Mouse (Mus musculus) forebrain, embryonic 14.5 days (tissue): ENCODE results near the gene Slc25a23. TPM values are rescaled to one million over a fixed set of nuclear protein-coding genes. Genes with fewer than 3 reads are reported as not detected.

Experiments used
- ATAC-seq: fragments of 200-750 bp; cut with Nextera tagmentation; 2 replicates; pipeline ENCODE4 v1.8.0; 2017; ENCODE audit warnings: mild to moderate bottlenecking, moderate library complexity
- DNase-seq: peaks from one replicate; pipeline ENCODE4 v3.0.0-alpha.2; 2015; ENCODE audit warnings: low spot score
- H3K27ac ChIP-seq: fragments of 300-500 bp; sonication (generic); 2 replicates; pipeline ENCODE4 v1.5.1; 2014; ENCODE audit warnings: low read depth, mild to moderate bottlenecking, control low read depth, low read length, moderate library complexity
- H3K27me3 ChIP-seq: fragments of 300-500 bp; sonication (generic); replicated peaks from 2 replicates; pipeline ENCODE4 v1.6.1; 2014; ENCODE audit warnings: low read length, control low read depth, mixed read lengths; ENCODE audit not compliant: control insufficient read depth, insufficient read depth
- H3K36me3 ChIP-seq: fragments of 300-500 bp; sonication (generic); 2 replicates; pipeline ENCODE4 v1.6.1; 2014; ENCODE audit warnings: low read length, control low read depth; ENCODE audit not compliant: control insufficient read depth, insufficient read depth
- H3K4me1 ChIP-seq: fragments of 300-500 bp; sonication (generic); 2 replicates; pipeline ENCODE4 v1.6.1; 2014; ENCODE audit warnings: antibody characterized with exemption, low read length, control low read depth; ENCODE audit not compliant: control insufficient read depth, insufficient read depth
- H3K4me2 ChIP-seq: fragments of 300-500 bp; sonication (generic); 2 replicates; pipeline ENCODE4 v1.6.1; 2014; ENCODE audit warnings: mild to moderate bottlenecking, control low read depth, low read length
- H3K4me3 ChIP-seq: fragments of 300-500 bp; sonication (generic); 2 replicates; pipeline ENCODE4 v1.5.1; 2014; ENCODE audit warnings: low read depth, low read length, control low read depth
- H3K9ac ChIP-seq: fragments of 300-500 bp; sonication (generic); 2 replicates; pipeline ENCODE4 v1.6.1; 2014; ENCODE audit warnings: mild to moderate bottlenecking, low read length, control low read depth, moderate library complexity
- H3K9me3 ChIP-seq: fragments of 300-500 bp; sonication (generic); replicated peaks from 2 replicates; pipeline ENCODE4 v1.6.1; 2016; ENCODE audit warnings: low read length, control low read depth, mixed read lengths; ENCODE audit not compliant: control insufficient read depth
- WGBS: fragments of 180-500 bp; shearing (Covaris S2); extraction: QIAGEN DNeasy Blood & Tissue Kit; methylation state at CpG from one replicate; pipeline ENCODE4 v1.1.7; 2014; 5-methylcytosine and 5-hydroxymethylcytosine counted together
- polyA plus RNA-seq: library from polyadenylated mRNA; unstranded; fragments of >200 nt; fragmentation: Nextera tagmentation; extraction: Ambion mirVana; gene quantifications from 2 replicates; pipeline ENCODE4 v1.2.1, GENCODE M21; 2014

The Slc25a23 gene
- polyA plus RNA-seq, 1 experiment from 2014 or later: 25.7 TPM

DNA sequence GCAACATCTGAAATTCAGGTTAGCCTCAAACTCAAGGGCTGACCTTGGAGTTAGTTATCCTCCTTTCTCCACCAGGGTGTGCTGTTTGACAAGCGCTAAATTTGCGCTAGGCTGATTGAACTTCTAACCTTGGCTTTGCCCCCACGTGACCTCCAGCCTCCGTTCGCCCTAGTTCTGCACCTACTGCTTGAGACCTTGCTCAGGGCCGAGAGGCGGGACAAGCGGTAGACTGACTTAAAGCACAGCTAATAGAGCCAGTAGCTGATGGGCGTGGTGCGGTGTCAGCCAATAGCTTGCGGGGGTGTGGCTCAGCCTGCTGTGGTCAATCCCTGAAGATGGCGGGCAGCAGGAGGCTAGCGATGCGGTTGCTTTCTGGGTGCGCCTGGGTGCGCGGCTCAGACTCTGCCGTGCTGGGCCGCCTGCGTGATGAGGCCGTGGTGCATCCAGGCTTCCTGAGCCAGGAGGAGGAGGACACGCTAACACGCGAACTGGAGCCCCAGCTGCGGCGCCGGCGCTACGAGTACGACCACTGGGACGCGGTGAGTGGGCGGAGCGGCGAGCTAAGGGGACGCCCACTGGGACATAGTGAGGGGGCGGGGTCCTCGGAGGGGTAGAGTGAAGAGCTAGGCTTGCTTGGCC is 62.5 kb downstream of the Slc25a23 start, which contains the start of gene Alkbh7:
Alkbh7 (plus strand) TSS at position 311 of the 639 bp plus-strand sequence.
- peak within 1 kb of the TSS; percentile 73 for H3K9ac ChIP-seq
- WGBS: under 1% methylated on average over 38 of the region's 38 CpGs
- no peaks in the 10 kb centered on the region for H3K9me3 ChIP-seq
- H3K27ac ChIP-seq: peak within 1 kb of the TSS; percentile 48; the same call in 1 of the 2 replicates
- H3K27me3 ChIP-seq: no peaks in the 10 kb centered on the region
- peaks cover 5% of the 10 kb centered on the region for H3K4me1 ChIP-seq
- H3K36me3 ChIP-seq: peaks cover 60% of the 10 kb centered on the region
- peak within 1 kb of the TSS; percentile 66 for H3K4me2 ChIP-seq
- ATAC-seq (peak; percentile 98), DNase-seq (peak; percentile 96)
- H3K4me3 ChIP-seq: peak within 1 kb of the TSS; percentile 72

GRCm38 (mm10) chr17:56996506-56996905 is 63.2 kb downstream of the Slc25a23 start:
- H3K36me3 ChIP-seq: peaks cover 65% of the 10 kb centered on the region
- H3K4me1 ChIP-seq: peaks cover 5% of the 10 kb centered on the region
- no peaks in the 10 kb centered on the region for H3K9me3 ChIP-seq
- no peak for ATAC-seq
- no peak overlapping the region for H3K9ac ChIP-seq
- 84% methylated on average over 2 of the region's 2 CpGs for WGBS
- H3K27me3 ChIP-seq: no peaks in the 10 kb centered on the region
- no peak overlapping the region for H3K27ac ChIP-seq
- DNase-seq: no peak
- H3K4me3 ChIP-seq: peak overlapping the region; percentile 72; the same call in 1 of the 2 replicates
- peak overlapping the region; percentile 66; the same call in 1 of the 2 replicates for H3K4me2 ChIP-seq

- peaks cover 62% of the 10 kb centered on the region for H3K36me3 ChIP-seq
- no peak overlapping the region for H3K9ac ChIP-seq
- no peak for DNase-seq
Observed at GRCm38 (mm10) chr17:56995046-56995445, 64.6 kb downstream of the Slc25a23 start.

More at GRCm38 (mm10) chr17:56995046-56995445, 64.6 kb downstream of the Slc25a23 start:
- Histone ChIP-seq H3K4me1 (peaks cover 13% of the 10 kb centered on the region), H3K27me3 (no peaks in the 10 kb centered on the region), H3K27ac (no peak overlapping the region), H3K9me3 (no peaks in the 10 kb centered on the region), H3K4me3 (no peak overlapping the region), H3K4me2 (no peak overlapping the region)
- no peak for ATAC-seq
- WGBS: 95% methylated on average over 8 of the region's 8 CpGs

Other genes starting within 250 kb of the Slc25a23 start
- 2.2 and 3.2 TPM in 2 replicates for gene Rfx2, start 228.8 kb downstream of the Slc25a23 start, polyA plus RNA-seq
- gene Acsbg2, start 185.4 kb downstream of the Slc25a23 start, polyA plus RNA-seq: not detected in 2 replicates
- 0.08 and 0.19 TPM in 2 replicates for gene 1700061G19Rik, start 184.4 kb downstream of the Slc25a23 start, polyA plus RNA-seq
- gene Mllt1, start 124.4 kb downstream of the Slc25a23 start, polyA plus RNA-seq: 45.6 and 52.3 TPM in 2 replicates
- not detected in 2 replicates for gene Acer1, start 77.7 kb downstream of the Slc25a23 start, polyA plus RNA-seq
- gene Clpp, start 69.6 kb downstream of the Slc25a23 start, polyA plus RNA-seq: 173 and 209 TPM in 2 replicates
- 41.9 and 44.8 TPM in 2 replicates for gene Alkbh7, start 62.5 kb downstream of the Slc25a23 start, polyA plus RNA-seq
- 0.70 TPM in 2 replicates for gene Pspn, start 59.8 kb downstream of the Slc25a23 start, polyA plus RNA-seq
- 70.7 and 78.9 TPM in 2 replicates for gene Gtf2f1, start 48.6 kb downstream of the Slc25a23 start, polyA plus RNA-seq
- gene Gm17949, start 48.4 kb downstream of the Slc25a23 start, polyA plus RNA-seq: 0.14 and 0.37 TPM in 2 replicates
- gene Khsrp, start 28.3 kb downstream of the Slc25a23 start, polyA plus RNA-seq: 24.6 and 26.0 TPM in 2 replicates
- not detected in 2 replicates for gene Slc25a41, start 18.2 kb downstream of the Slc25a23 start, polyA plus RNA-seq
- gene Crb3, start 758 bp downstream of the Slc25a23 start, polyA plus RNA-seq: 1.9 and 2.0 TPM in 2 replicates
- 3.6 and 4.1 TPM in 2 replicates for gene Dennd1c, start 18.7 kb upstream of the Slc25a23 start, polyA plus RNA-seq
- gene Tubb4a, start 27.9 kb upstream of the Slc25a23 start, polyA plus RNA-seq: 229 and 249 TPM in 2 replicates
- 6.7 and 7.7 TPM in 2 replicates for gene Tnfsf9, start 45.5 kb upstream of the Slc25a23 start, polyA plus RNA-seq
- 0.27 and 0.50 TPM in 2 replicates for gene Cd70, start 89.9 kb upstream of the Slc25a23 start, polyA plus RNA-seq
- not detected in 2 replicates for gene Tnfsf14, start 134.3 kb upstream of the Slc25a23 start, polyA plus RNA-seq
- 0.71 and 0.90 TPM in 2 replicates for gene C3, start 168.3 kb upstream of the Slc25a23 start, polyA plus RNA-seq
- gene Gpr108, start 188.6 kb upstream of the Slc25a23 start, polyA plus RNA-seq: 19.3 and 19.6 TPM in 2 replicates
- 10.4 and 11.8 TPM in 2 replicates for gene Trip10, start 189.6 kb upstream of the Slc25a23 start, polyA plus RNA-seq
- 0.95 and 1.2 TPM in 2 replicates for gene Vav1, start 219.2 kb upstream of the Slc25a23 start, polyA plus RNA-seq